Mouse (Mus musculus) embryo, embryonic 9.5 days (tissue): ENCODE data around the gene Ablim1.
A peak's percentile ranks its signal among the peaks of the same experiment; 100 is the strongest.

ENCODE experiments used
- DNase-seq: peaks from one replicate; pipeline ENCODE4 v3.0.0-alpha.2; 2017; ENCODE audit errors: extremely low spot score

Gene Ablim1

DNA sequence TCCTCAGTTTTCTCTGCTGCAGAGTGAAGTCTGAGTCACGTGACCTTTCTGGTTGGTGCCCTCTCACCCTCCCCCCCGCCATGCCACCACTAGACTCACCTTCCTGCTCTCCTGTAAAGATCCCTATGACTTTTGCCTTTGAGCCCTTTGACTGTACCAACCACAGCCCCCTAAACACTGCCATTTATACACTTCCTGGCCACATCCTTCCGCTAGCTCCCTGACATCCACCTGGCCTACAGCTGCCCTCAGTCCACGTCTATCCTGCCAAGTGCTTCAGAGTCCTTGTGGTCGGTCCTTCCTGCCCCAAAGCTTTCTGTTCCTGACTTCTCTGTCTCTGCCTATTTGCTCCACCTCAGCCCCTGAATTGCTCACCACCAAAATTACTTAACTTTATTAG lies 29.1 kb upstream of the Ablim1 start:
- no peak for DNase-seq

DNA sequence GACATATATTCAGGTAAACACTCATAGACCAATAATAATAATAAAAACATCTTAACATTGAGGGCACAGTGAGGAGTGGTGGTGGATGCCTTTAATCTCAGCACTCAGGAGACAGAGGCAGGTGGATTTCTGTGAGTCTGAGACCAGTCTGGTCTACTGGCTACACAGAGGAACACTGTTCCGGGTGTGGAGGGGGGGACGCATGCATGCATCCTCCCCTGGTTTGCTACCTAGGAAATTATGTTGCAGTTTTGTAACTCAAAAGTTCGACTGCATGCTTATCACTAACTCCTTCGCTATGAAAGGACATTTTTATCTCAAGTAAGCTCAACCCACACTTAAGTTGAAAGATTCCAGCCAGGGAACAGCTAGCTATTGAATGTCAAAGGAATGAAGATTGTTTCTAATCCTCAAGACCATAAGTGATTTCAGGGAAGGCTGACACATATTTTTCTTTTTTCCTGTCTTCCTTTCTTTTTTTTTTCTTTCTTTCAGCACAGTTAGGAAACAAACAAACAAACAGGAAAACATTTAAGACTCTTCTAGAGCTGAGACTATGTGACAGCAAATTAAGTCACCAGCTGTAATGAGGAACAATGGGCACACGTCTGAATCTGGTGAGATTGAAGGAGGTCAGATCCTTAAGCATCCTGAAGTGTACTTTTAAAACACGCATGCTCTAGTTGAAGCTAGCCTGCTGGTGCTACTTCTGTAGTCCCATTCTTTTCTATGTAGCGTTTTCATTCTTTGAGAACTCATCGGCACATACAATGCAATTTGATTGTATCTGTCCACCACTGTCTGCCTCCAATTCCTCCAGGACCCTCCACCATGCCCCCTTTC lies 26.4 kb upstream of the Ablim1 start:
- no peak for DNase-seq

- DNase-seq, result no peak
Measured at GRCm38 (mm10) chr19:57339281-57339864, 24.7 kb upstream of the Ablim1 start.

- DNase-seq, result no peak
Measured at GRCm38 (mm10) chr19:57335135-57335534, 20.4 kb upstream of the Ablim1 start.

DNA sequence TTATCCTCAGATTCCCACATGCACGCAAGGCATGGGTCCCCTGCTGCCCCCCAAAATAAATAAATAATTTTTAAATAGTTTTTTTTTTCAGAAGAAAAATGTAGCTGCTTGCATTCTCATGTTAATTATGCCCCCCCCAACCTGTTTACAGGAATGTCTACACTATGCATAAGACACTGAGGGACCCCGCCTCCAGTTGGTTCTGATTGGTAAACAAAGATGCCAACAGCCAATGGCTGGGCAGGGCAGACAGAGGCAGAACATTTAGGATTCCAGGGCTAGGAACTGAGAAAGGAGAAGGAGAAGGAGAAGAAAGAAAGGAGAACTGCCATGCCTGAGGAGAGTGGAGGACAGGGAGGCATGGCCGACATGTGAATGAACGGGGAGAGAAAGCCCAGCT lies 18.6 kb upstream of the Ablim1 start:
- no peak for DNase-seq

GRCm38 (mm10) chr19:57331237-57331636 lies 16.5 kb upstream of the Ablim1 start:
- DNase-seq, result no peak

DNA sequence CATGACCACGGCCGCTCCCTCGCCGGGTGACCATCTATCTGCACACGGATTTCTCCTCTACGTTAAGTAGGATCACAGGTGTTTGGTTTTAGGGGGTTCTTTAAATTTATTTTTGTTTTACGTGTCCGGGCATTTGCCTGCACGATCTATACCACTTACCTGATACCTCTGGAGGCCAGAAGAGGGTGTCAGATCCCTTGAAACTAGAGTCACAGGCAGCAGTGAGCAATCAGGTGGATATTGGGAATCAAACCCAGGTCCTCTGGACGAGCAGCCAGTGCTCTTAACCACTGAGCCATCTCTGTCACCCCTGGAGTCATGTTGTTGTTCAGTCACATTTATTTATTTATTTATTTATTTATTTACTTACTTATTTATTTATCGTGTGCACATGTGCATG lies 15.6 kb upstream of the Ablim1 start:
- no peak for DNase-seq

GRCm38 (mm10) chr19:57328792-57329191 lies 14.1 kb upstream of the Ablim1 start:
- peak; percentile 28 for DNase-seq

DNA sequence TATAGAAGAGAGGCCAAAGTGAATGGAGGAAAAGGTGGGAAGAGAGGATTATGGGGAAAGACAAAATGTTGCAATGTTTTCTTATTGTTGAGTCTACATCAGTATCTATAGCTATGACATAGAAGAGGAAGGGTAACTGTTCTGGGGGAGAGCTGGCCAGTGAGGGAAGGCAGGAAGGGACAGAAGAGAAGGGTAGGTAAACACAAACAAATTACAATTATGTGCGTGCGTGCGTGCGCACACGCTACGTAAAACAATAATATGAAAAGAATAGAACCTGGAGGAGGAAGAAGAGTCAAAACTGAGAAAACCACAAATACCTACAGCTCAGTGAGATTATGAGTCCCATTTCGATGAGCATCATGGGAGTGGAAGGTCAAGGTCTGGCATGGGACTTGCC lies 13.6 kb upstream of the Ablim1 start:
- DNase-seq, result no peak

- no peak for DNase-seq
Measured at GRCm38 (mm10) chr19:57327679-57328078, 13.0 kb upstream of the Ablim1 start.

- peak; percentile 60 for DNase-seq
Measured at GRCm38 (mm10) chr19:57325748-57326300, 11.1 kb upstream of the Ablim1 start.

DNA sequence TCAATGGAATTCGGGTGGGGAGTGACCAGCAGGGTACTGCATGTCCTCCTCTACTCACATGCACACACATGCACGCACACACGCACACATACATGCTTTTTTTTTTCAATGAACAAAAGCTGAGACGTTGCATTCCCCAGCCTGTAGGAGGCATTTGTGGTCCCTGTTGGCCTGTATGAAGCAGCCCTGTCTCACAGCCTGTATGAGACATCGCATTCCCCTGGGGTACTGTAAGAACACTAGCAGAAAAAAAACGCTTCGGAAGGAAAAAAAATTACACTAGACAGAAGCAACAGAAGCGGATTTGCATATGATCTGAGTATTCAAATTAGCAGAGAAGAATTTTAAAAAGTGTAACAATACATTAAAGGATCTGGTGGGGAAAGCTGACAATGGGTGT lies 8.4 kb upstream of the Ablim1 start:
- no peak for DNase-seq

DNA sequence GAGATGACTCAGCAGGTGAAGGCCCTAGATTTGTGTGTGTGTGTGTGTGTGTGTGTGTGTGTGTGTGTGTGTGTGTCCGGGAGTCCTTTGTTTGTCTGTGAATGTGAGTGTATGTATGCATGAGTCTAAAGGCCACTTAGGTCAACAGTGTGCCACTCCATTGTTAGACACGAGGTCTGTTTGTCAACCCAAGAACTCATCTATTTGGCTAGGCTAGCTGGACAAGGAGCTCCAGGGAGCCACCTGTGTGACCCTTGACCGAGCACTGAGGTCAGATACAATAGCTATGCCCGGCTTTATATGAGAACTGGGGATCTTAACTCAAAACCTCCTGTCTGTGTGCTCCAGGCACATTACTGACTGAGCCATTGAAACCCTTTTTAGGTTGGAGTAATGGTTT lies 7.8 kb upstream of the Ablim1 start:
- no peak for DNase-seq

DNA sequence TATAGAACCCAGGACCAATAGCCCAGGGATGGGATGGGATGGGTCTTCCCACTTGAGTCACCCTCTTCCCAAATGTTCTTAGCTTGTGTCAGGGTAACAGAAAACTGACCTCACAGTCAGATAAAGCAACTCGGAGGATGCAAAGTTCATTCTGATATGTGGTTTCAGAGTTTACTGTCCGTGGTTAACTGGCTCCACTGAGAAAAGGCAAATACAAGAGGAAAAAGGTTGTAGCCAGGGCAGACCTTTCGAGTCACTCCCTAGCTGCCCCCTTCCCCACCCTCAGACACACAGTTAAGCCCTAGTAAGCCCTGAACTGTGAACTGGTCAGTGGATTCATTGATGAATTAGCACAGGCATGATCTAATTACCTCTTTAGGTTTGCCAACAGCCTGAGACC lies 7.1 kb upstream of the Ablim1 start:
- no peak for DNase-seq

DNA sequence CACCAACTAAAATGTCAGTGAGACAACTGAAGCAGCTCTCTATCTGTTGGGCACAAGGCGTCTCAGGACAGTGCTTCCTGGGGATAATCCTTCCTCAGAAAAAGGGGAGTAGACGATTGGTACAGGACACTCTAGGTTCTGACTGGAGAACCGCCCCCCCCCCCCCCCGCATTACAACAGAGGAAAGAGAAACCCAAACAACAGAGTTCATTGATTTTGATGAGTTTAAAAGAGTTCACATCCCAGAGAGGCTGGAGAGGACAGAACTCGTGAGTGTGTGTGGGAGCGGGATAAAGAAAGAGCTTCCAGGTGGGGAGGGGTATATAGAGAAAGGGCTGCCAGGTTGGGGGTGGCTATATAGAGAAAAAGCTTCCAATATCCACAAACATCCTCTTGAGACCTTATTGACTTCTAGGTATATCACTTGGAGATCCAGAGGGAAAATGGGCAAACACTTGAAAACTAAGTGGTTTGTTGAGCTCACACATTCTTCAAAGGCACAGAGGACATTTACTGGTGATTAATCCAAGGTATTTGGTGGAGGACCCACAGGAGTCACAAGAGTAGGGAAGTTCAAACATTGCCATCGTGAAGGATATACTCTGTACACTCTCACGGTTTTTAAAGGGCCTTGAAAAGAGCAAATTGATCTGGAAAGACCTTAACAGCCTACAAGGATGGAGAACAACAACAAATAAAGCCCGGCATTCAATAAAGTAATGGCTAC lies 6.1 kb upstream of the Ablim1 start:
- DNase-seq, result no peak

GRCm38 (mm10) chr19:57316597-57316996 lies 1.9 kb upstream of the Ablim1 start:
- DNase-seq, result no peak

GRCm38 (mm10) chr19:57315013-57315565 lies 370 bp upstream of the Ablim1 start:
- no peak for DNase-seq

- DNase-seq, result no peak
Measured at GRCm38 (mm10) chr19:57313891-57314345, 801 bp downstream of the Ablim1 start.

GRCm38 (mm10) chr19:57313226-57313625 lies 1.5 kb downstream of the Ablim1 start:
- DNase-seq, result no peak

DNA sequence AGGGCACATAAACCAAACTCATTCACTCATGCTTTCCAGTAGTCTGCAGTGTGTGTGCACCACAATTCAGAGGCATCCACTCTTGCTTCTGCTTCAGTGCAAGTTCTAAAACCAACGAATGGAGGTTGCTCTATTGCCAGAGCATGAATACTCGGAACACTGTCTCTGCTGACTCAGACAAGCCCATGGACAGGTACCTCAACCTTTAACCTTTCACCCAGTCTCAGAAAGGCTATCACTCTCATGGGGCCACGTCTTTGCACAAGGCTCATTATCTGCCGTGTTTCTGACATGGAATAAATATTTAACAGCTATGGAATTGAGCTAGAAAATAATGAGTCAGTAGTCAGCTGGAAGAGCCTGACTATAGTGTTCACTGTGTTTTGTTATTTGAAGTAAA lies 4.7 kb downstream of the Ablim1 start:
- DNase-seq, result no peak

DNA sequence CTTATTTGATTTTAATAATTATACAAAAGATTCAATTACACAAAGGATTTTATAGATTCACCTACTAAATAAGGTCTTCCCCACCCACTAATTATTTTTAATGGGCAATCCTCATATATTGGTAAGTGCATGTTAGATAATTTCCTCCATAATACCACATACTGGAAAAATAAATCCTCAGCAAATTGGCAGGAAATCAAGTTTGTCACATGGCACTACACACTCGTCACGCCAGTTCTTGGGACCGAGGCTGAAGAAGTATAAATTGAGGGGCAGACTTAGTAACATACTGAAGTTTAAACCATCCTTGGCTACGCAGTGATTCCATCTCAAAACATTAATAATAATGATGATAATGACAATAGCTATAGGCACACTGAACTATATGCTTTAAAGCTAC lies 8.1 kb downstream of the Ablim1 start:
- no peak for DNase-seq

- no peak for DNase-seq
Measured at GRCm38 (mm10) chr19:57305972-57306371, 8.7 kb downstream of the Ablim1 start.
